In the genomic region with DNA sequence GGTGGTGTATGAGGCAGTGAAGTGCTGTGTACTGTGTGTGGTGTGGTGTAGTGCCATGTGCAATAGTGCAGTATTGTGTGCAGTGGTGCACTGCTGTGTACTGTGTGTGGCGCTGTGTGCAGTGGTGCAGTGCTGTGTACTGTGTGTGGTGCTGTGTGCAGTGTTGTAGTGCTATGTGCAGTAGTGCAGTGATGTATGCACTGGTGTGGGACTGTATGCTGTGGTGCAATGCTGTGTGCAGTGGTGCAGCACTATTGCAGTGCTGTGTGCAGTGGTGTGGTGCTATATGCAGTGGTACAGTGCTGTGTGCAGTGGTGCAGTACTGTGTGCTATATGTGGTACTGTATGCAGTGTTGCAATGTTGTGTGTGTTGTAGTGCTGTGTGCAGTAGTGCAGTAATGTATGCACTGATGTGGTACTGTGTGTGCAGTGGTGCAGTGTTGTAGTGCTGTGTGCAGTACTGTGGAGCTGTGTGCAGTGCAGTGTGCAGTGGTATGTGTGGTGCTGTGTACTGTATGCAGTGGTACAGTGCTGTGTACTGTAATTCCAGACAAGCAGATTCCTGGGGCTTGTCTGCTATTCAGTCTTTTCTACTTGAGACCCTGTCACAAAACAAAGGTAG, we compare ENCODE assay signal across 18 mouse cellular contexts. TPM values are rescaled to one million over a fixed set of nuclear protein-coding genes. Genes with fewer than 3 reads are reported as not detected.
DNase-seq lines count a peak whose midpoint lies in the region; ATAC-seq and TF ChIP-seq lines count a peak whose summit lies in the region.
"Had no signal": no experiment of that assay in that cellular context is flagged by ENCODE, and none has a peak within 500 bp of the region (broad histone marks: within the 10 kb centered on the region; RNA-seq: fewer than 3 reads in every experiment).

No protein-coding gene starts in this region.

- H3K27ac ChIP-seq in forebrain, embryonic 13.5 days: no peak overlapping the region
- no peak overlapping the region for H3K27ac ChIP-seq in forebrain, embryonic 14.5 days (ENCODE audit: low read depth, low read length)
- no peak overlapping the region for H3K27ac ChIP-seq in kidney, embryonic 14.5 days (ENCODE audit: low read depth, low read length)
- no peak overlapping the region for H3K27ac ChIP-seq in neural tube, embryonic 13.5 days (replicated peaks)
- H3K27ac ChIP-seq in gastrocnemius, adult 2 months: no peak overlapping the region
- H3K27ac ChIP-seq: heart, embryonic 13.5 days; midbrain, embryonic 12.5 days; neural tube, embryonic 12.5 days had no signal

- H3K4me2 ChIP-seq in forebrain, embryonic 13.5 days: no peak overlapping the region
- no peak overlapping the region for H3K4me2 ChIP-seq in forebrain, embryonic 14.5 days (ENCODE audit: low read length)
- no peak overlapping the region for H3K4me2 ChIP-seq in kidney, embryonic 14.5 days (replicated peaks; ENCODE audit: low read depth, low read length)
- no peak overlapping the region for H3K4me2 ChIP-seq in neural tube, embryonic 13.5 days
- H3K4me2 ChIP-seq: heart, embryonic 13.5 days; midbrain, embryonic 12.5 days; neural tube, embryonic 12.5 days had no signal

- H3K4me3 ChIP-seq in forebrain, embryonic 13.5 days: no peak overlapping the region
- no peak overlapping the region for H3K4me3 ChIP-seq in forebrain, embryonic 14.5 days (ENCODE audit: low read depth, low read length)
- no peak overlapping the region for H3K4me3 ChIP-seq in kidney, embryonic 14.5 days (ENCODE audit: low read length)
- no peak overlapping the region for H3K4me3 ChIP-seq in neural tube, embryonic 13.5 days
- H3K4me3 ChIP-seq in gastrocnemius, adult 2 months: no peak overlapping the region
- H3K4me3 ChIP-seq: erythroblast, embryonic 14.5 days; heart, embryonic 13.5 days; midbrain, embryonic 12.5 days; neural tube, embryonic 12.5 days had no signal

- no peaks in the 10 kb centered on the region for H3K36me3 ChIP-seq in forebrain, embryonic 13.5 days (ENCODE audit: poor library complexity, severe bottlenecking)
- H3K36me3 ChIP-seq in forebrain, embryonic 14.5 days (ENCODE audit: control insufficient read depth, insufficient read depth, low read length): no peaks in the 10 kb centered on the region
- H3K36me3 ChIP-seq in kidney, embryonic 14.5 days (ENCODE audit: control insufficient read depth, insufficient read depth, low read length): no peaks in the 10 kb centered on the region
- H3K36me3 ChIP-seq in neural tube, embryonic 13.5 days: no peaks in the 10 kb centered on the region
- H3K36me3 ChIP-seq: heart, embryonic 13.5 days; midbrain, embryonic 12.5 days; neural tube, embryonic 12.5 days had no signal

- no peak for DNase-seq in forebrain, embryonic 14.5 days (ENCODE audit: low spot score)
- DNase-seq in kidney, adult 9 months: no peak
- no peak for DNase-seq in neural tube, embryonic 10.5 days (ENCODE audit: extremely low spot score, low spot score)
- no peak for DNase-seq in layer of hippocampus, postnatal 10 days (ENCODE audit: low spot score in 2 of 2)
- no peak for DNase-seq in gastrocnemius, adult 2 months
- DNase-seq: adrenal gland, postnatal 25 days; cerebellum, adult 8-10 months; gastrocnemius, postnatal 36 days had no signal

- intact Hi-C loops in gastrocnemius, adult 2 months (cut with DNase I): no loop called here

- ATAC-seq in forebrain, embryonic 13.5 days: 0 out of 2 replicates have a peak, but pooled peaks have one; percentile 24
- ATAC-seq in forebrain, embryonic 14.5 days: no peak
- peak; percentile 22; the same call in 1 of the 2 replicates for ATAC-seq in kidney, embryonic 14.5 days (ENCODE audit: low FRiP score, low TSS enrichment)
- peak; percentile 43; the same call in 1 of the 2 replicates for ATAC-seq in neural tube, embryonic 13.5 days (ENCODE audit: low read depth)
- ATAC-seq: activated CD4-positive, CD25-positive, alpha-beta regulatory T cell, adult 4 months; lung, postnatal 0 days had no signal

- H3K9ac ChIP-seq in forebrain, embryonic 13.5 days: no peak overlapping the region
- no peak overlapping the region for H3K9ac ChIP-seq in forebrain, embryonic 14.5 days (ENCODE audit: low read length)
- H3K9ac ChIP-seq in kidney, embryonic 14.5 days (ENCODE audit: low read depth, low read length): no peak overlapping the region
- no peak overlapping the region for H3K9ac ChIP-seq in neural tube, embryonic 13.5 days
- H3K9ac ChIP-seq: heart, embryonic 13.5 days; midbrain, embryonic 12.5 days; neural tube, embryonic 12.5 days had no signal

- H3K4me1 ChIP-seq in forebrain, embryonic 13.5 days: no peaks in the 10 kb centered on the region
- no peaks in the 10 kb centered on the region for H3K4me1 ChIP-seq in forebrain, embryonic 14.5 days (ENCODE audit: control insufficient read depth, insufficient read depth, low read length)
- no peaks in the 10 kb centered on the region for H3K4me1 ChIP-seq in kidney, embryonic 14.5 days (ENCODE audit: control insufficient read depth, insufficient read depth, low read length)
- H3K4me1 ChIP-seq in neural tube, embryonic 13.5 days (replicated peaks): no peaks in the 10 kb centered on the region
- H3K4me1 ChIP-seq: midbrain, embryonic 12.5 days; neural tube, embryonic 12.5 days had no signal

- TF ChIP-seq CTCF in gastrocnemius, adult 2 months (IDR thresholded peaks at IDR 0.05): no peak

- 91% methylated on average over 1 of the region's 1 CpGs for WGBS in forebrain, embryonic 13.5 days
- 91% methylated on average over 1 of the region's 1 CpGs for WGBS in forebrain, embryonic 14.5 days
- 86% methylated on average over 1 of the region's 1 CpGs for WGBS in kidney, embryonic 14.5 days
- WGBS in neural tube, embryonic 13.5 days: 93% methylated on average over 1 of the region's 1 CpGs

- no peaks in the 10 kb centered on the region for H3K27me3 ChIP-seq in forebrain, embryonic 13.5 days
- no peaks in the 10 kb centered on the region for H3K27me3 ChIP-seq in forebrain, embryonic 14.5 days (replicated peaks; ENCODE audit: control insufficient read depth, insufficient read depth, low read length)
- H3K27me3 ChIP-seq in kidney, embryonic 14.5 days (ENCODE audit: control insufficient read depth, insufficient read depth, low read length): no peaks in the 10 kb centered on the region
- no peaks in the 10 kb centered on the region for H3K27me3 ChIP-seq in neural tube, embryonic 13.5 days
- H3K27me3 ChIP-seq: CH12.LX; neural tube, embryonic 12.5 days had no signal

- H3K9me3 ChIP-seq in forebrain, embryonic 13.5 days (replicated peaks): no peaks in the 10 kb centered on the region
- H3K9me3 ChIP-seq in forebrain, embryonic 14.5 days (replicated peaks; ENCODE audit: control insufficient read depth, low read length): no peaks in the 10 kb centered on the region
- H3K9me3 ChIP-seq in kidney, embryonic 14.5 days (ENCODE audit: control insufficient read depth, low read length): no peaks in the 10 kb centered on the region
- H3K9me3 ChIP-seq in neural tube, embryonic 13.5 days: no peaks in the 10 kb centered on the region
- H3K9me3 ChIP-seq: heart, embryonic 13.5 days; midbrain, embryonic 12.5 days; neural tube, embryonic 12.5 days had no signal

RNA-seq across cellular contexts. Expression of a gene that starts 13.3 kb away (rescaled TPM):
- polyA plus RNA-seq in forebrain, embryonic 13.5 days (2015; fragmentation: Nextera tagmentation; extraction: Ambion mirVana): 1.3 and 1.4 TPM in 2 replicates
- 2.1 and 2.6 TPM in 2 replicates for polyA plus RNA-seq in forebrain, embryonic 14.5 days (2014; fragmentation: Nextera tagmentation; extraction: Ambion mirVana)
- polyA plus RNA-seq in kidney, embryonic 14.5 days (2014; fragmentation: Nextera tagmentation; extraction: Ambion mirVana): 2.7 and 3.4 TPM in 2 replicates
- 1.2 and 1.7 TPM in 2 replicates for polyA plus RNA-seq in neural tube, embryonic 13.5 days (2015; fragmentation: Nextera tagmentation; extraction: Ambion mirVana)
- total RNA-seq in layer of hippocampus, postnatal 10 days (2021): 1 to 10 TPM; 1.7 TPM
- total RNA-seq in gastrocnemius, adult 2 months (2021): not detected

RNA-seq across cellular contexts. Expression of a gene that starts 31.6 kb away (rescaled TPM):
- 25.6 and 30.8 TPM in 2 replicates for polyA plus RNA-seq in forebrain, embryonic 13.5 days (2015; fragmentation: Nextera tagmentation; extraction: Ambion mirVana)
- polyA plus RNA-seq in forebrain, embryonic 14.5 days (2014; fragmentation: Nextera tagmentation; extraction: Ambion mirVana): 36.2 and 39.5 TPM in 2 replicates
- 24.1 and 36.5 TPM in 2 replicates for polyA plus RNA-seq in kidney, embryonic 14.5 days (2014; fragmentation: Nextera tagmentation; extraction: Ambion mirVana)
- polyA plus RNA-seq in neural tube, embryonic 13.5 days (2015; fragmentation: Nextera tagmentation; extraction: Ambion mirVana): 19.4 and 21.2 TPM in 2 replicates
- 10 to 100 TPM; 36.7 to 41.4 TPM for total RNA-seq in layer of hippocampus, postnatal 10 days (2021)
- 1 to 10 TPM; 6.8 to 8.7 TPM for total RNA-seq in gastrocnemius, adult 2 months (2021)

RNA-seq across cellular contexts. Expression of a gene that starts 32.5 kb away (rescaled TPM):
- polyA plus RNA-seq in forebrain, embryonic 13.5 days (2015; fragmentation: Nextera tagmentation; extraction: Ambion mirVana): 47.8 and 54.1 TPM in 2 replicates
- 53.1 and 60.3 TPM in 2 replicates for polyA plus RNA-seq in forebrain, embryonic 14.5 days (2014; fragmentation: Nextera tagmentation; extraction: Ambion mirVana)
- polyA plus RNA-seq in kidney, embryonic 14.5 days (2014; fragmentation: Nextera tagmentation; extraction: Ambion mirVana): 63.4 and 70.5 TPM in 2 replicates
- 45.3 and 48.0 TPM in 2 replicates for polyA plus RNA-seq in neural tube, embryonic 13.5 days (2015; fragmentation: Nextera tagmentation; extraction: Ambion mirVana)
- 10 to 100 TPM; 41.8 to 43.6 TPM for total RNA-seq in layer of hippocampus, postnatal 10 days (2021)
- 10 to 100 TPM; 12.5 to 16.3 TPM for total RNA-seq in gastrocnemius, adult 2 months (2021)

RNA-seq across cellular contexts. Expression of a gene that starts 43.8 kb away (rescaled TPM):
- 361 and 370 TPM in 2 replicates for polyA plus RNA-seq in forebrain, embryonic 13.5 days (2015; fragmentation: Nextera tagmentation; extraction: Ambion mirVana)
- 305 and 380 TPM in 2 replicates for polyA plus RNA-seq in forebrain, embryonic 14.5 days (2014; fragmentation: Nextera tagmentation; extraction: Ambion mirVana)
- polyA plus RNA-seq in kidney, embryonic 14.5 days (2014; fragmentation: Nextera tagmentation; extraction: Ambion mirVana): 217 and 305 TPM in 2 replicates
- 455 and 477 TPM in 2 replicates for polyA plus RNA-seq in neural tube, embryonic 13.5 days (2015; fragmentation: Nextera tagmentation; extraction: Ambion mirVana)
- 100 to 1,000 TPM; 562 to 599 TPM for total RNA-seq in layer of hippocampus, postnatal 10 days (2021)
- total RNA-seq in gastrocnemius, adult 2 months (2021): 10 to 100 TPM; 34.7 to 44.4 TPM
